Mouse (Mus musculus) heart, adult 18-20 months (tissue): Measurements from ENCODE around the gene Zfp189. TPM values are rescaled to one million over a fixed set of nuclear protein-coding genes. Genes with fewer than 3 reads are reported as not detected.
A peak's percentile ranks its signal among the peaks of the same experiment; 100 is the strongest.
"Not testable (repeated sequence)": the region's sequence is repeated elsewhere in the genome, so short reads cannot be mapped to it uniquely, and the experiment has no call there.

ENCODE experiments used
- DNase-seq, 2 experiments: peaks; one replicate each; pipeline ENCODE4 v3.0.0; 2021 to 2022; ENCODE audit warnings: mixed read lengths in 1 of 2
- long read RNA-seq, 2 experiments: library from polyadenylated mRNA; stranded (forward); transcript quantifications; one replicate each; pipeline ENCODE4 v2.0.0; 2021
- total RNA-seq, 2 experiments: library from RNA; stranded (reverse); gene quantifications; 2 replicates each; pipeline ENCODE4 v1.2.3; 2021

Gene Zfp189
- 1 to 10 TPM; 6.1 to 7.2 TPM for total RNA-seq
- long read RNA-seq, experiment 1, partial matches to known transcripts: 0 of 3 reads
- long read RNA-seq, experiment 1, other reads (novel, unspliced or antisense): 0 of 3 reads
- long read RNA-seq, experiment 2, partial matches to known transcripts: 0 of 1 reads
- long read RNA-seq, experiment 2, other reads (novel, unspliced or antisense): 0 of 1 reads

GRCm38 (mm10) chr4:49520572-49521340 is at the start of gene Zfp189, which contains the start of gene Mrpl50:
TSS of gene Zfp189 (plus strand) at chr4:49521176.
TSS of gene Mrpl50 (minus strand) at chr4:49521093.
- peak; percentile 95 to 98 for DNase-seq

- no peak for DNase-seq
These were observed 47.4 kb upstream of the Zfp189 start, which contains the start of gene Acnat1 for GRCm38 (mm10) chr4:49473435-49474100. TSS of gene Acnat1 (minus strand) at chr4:49473912.

GRCm38 (mm10) chr4:49474583-49474982 is 46.4 kb upstream of the Zfp189 start:
- DNase-seq: no peak

- peak; percentile 3 to 4 for DNase-seq
These were observed 42.7 kb upstream of the Zfp189 start for GRCm38 (mm10) chr4:49478118-49478877.

GRCm38 (mm10) chr4:49479035-49479434 is 41.9 kb upstream of the Zfp189 start:
- DNase-seq: not testable (repeated sequence)

- no peak for DNase-seq
These were observed 40.7 kb upstream of the Zfp189 start for GRCm38 (mm10) chr4:49480104-49480760.

GRCm38 (mm10) chr4:49480896-49481295 is 40.1 kb upstream of the Zfp189 start:
- no peak for DNase-seq

GRCm38 (mm10) chr4:49485442-49485841 is 35.5 kb upstream of the Zfp189 start:
- no peak for DNase-seq

- not testable (repeated sequence) for DNase-seq
These were observed 34.9 kb upstream of the Zfp189 start for GRCm38 (mm10) chr4:49485934-49486650.

- DNase-seq: no peak
These were observed 17.4 kb upstream of the Zfp189 start for GRCm38 (mm10) chr4:49503563-49503962.

GRCm38 (mm10) chr4:49506386-49506785 is 14.6 kb upstream of the Zfp189 start, which contains the start of gene Baat:
TSS of gene Baat (minus strand) at chr4:49506557.
- DNase-seq: no peak

GRCm38 (mm10) chr4:49509183-49509582 is 11.8 kb upstream of the Zfp189 start:
- DNase-seq: no peak

GRCm38 (mm10) chr4:49510236-49510835 is 10.6 kb upstream of the Zfp189 start:
- DNase-seq: not testable (repeated sequence)

- DNase-seq: no peak
These were observed 8.3 kb upstream of the Zfp189 start for GRCm38 (mm10) chr4:49512636-49513035.

- no peak for DNase-seq
These were observed 6.5 kb upstream of the Zfp189 start for GRCm38 (mm10) chr4:49514441-49514840.

GRCm38 (mm10) chr4:49519476-49519875 is 1.5 kb upstream of the Zfp189 start:
- DNase-seq: no peak

GRCm38 (mm10) chr4:49521346-49521745 is 370 bp downstream of the Zfp189 start:
- no peak for DNase-seq

- DNase-seq: peak; percentile 12 to 25
These were observed 1.6 kb downstream of the Zfp189 start for GRCm38 (mm10) chr4:49522576-49522975.

- DNase-seq: no peak
These were observed 14.1 kb downstream of the Zfp189 start for GRCm38 (mm10) chr4:49535036-49535435.

GRCm38 (mm10) chr4:49535675-49536294 is 14.8 kb downstream of the Zfp189 start:
- DNase-seq: no peak
